Comparison of ENCODE assay signal across 1 mouse cellular context in the genomic region with DNA sequence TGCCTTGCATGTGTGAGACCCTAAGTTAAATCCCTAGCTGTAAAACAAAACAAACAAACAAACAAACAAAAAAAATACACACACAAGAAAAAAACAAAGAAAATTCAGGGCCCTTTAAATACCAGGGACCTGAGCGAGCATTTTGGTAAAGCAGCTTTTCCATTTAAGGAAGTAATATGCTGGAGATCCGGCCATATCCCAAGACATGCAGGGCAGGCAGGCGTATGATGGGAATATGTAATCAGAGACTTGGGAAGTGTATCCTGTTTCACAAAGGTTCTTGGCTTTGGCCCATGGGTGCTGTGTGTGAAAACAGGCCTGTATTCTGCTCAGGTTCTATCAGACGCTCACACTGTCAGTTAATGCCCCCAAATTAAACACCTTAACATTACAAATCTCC.
A peak's percentile ranks its signal among the peaks of the same experiment; 100 is the strongest.
TF ChIP-seq lines count a peak whose summit lies in the region.

No protein-coding gene starts in this region.

TF ChIP-seq in myocyte, 11 proteins besides CTCF, POLR2A, EP300 and RAD21:
- TF ChIP-seq POLR2AphosphoS2 (IDR thresholded peaks at IDR 0.05; ENCODE audit: insufficient read length, low read depth) (no peak), REST (IDR thresholded peaks at IDR 0.05; ENCODE audit: insufficient read depth, insufficient read length) (no peak), E2F4 (IDR thresholded peaks at IDR 0.05; ENCODE audit: insufficient read depth) (no peak), USF1 (IDR thresholded peaks at IDR 0.05; ENCODE audit: low read depth) (no peak), SRF (IDR thresholded peaks at IDR 0.05; ENCODE audit: control insufficient read depth, insufficient read length, low read depth) (peak; percentile 65), MYOG (IDR thresholded peaks at IDR 0.05; ENCODE audit: control insufficient read depth in 1 of 3, insufficient read depth in 1 of 3, insufficient read length in 2 of 3, low read depth in 2 of 3) (no peak), MAX (IDR thresholded peaks at IDR 0.05; ENCODE audit: low read depth) (no peak), CEBPB (IDR thresholded peaks at IDR 0.05; ENCODE audit: insufficient read depth, poor library complexity, severe bottlenecking) (no peak)
